In genomic region chr9:58012486-58012885, GRCm38 (mm10) we compare ENCODE assay signal across 27 mouse cellular contexts. TPM values are rescaled to one million over a fixed set of nuclear protein-coding genes. Genes with fewer than 3 reads are reported as not detected.
DNase-seq lines count a peak whose midpoint lies in the region; ATAC-seq and TF ChIP-seq lines count a peak whose summit lies in the region.
"Had no signal": no experiment of that assay in that cellular context is flagged by ENCODE, and none has a peak within 500 bp of the region (broad histone marks: within the 10 kb centered on the region; RNA-seq: fewer than 3 reads in every experiment).

No protein-coding gene starts in this region.

- H3K4me1 ChIP-seq in forebrain, embryonic 15.5 days = peaks cover 28% of the 10 kb centered on the region
- H3K4me1 ChIP-seq in forebrain, embryonic 14.5 days (ENCODE audit: control insufficient read depth, insufficient read depth, low read length) = peaks cover 18% of the 10 kb centered on the region

- no peak overlapping the region for H3K4me3 ChIP-seq in forebrain, embryonic 15.5 days
- H3K4me3 ChIP-seq in forebrain, embryonic 14.5 days (ENCODE audit: low read depth, low read length) = no peak overlapping the region
- no peak overlapping the region for H3K4me3 ChIP-seq in myocyte
- H3K4me3 ChIP-seq: erythroblast, embryonic 14.5 days; gastrocnemius, adult 2 months; heart, adult 2 months; heart, embryonic 13.5 days; kidney, embryonic 15.5 days; midbrain, embryonic 13.5 days had no signal

- no peak overlapping the region for H3K4me2 ChIP-seq in forebrain, embryonic 15.5 days (replicated peaks)
- no peak overlapping the region for H3K4me2 ChIP-seq in forebrain, embryonic 14.5 days (ENCODE audit: low read length)
- H3K4me2 ChIP-seq in myocyte (ENCODE audit: low read depth) = peak overlapping the region; percentile 53
- H3K4me2 ChIP-seq: heart, embryonic 13.5 days; hindbrain, embryonic 14.5 days; kidney, embryonic 15.5 days; midbrain, embryonic 13.5 days had no signal

- peak overlapping the region; percentile 40; the same call in 1 of the 2 replicates for H3K27ac ChIP-seq in forebrain, embryonic 15.5 days (replicated peaks)
- no peak overlapping the region for H3K27ac ChIP-seq in forebrain, embryonic 14.5 days (ENCODE audit: low read depth, low read length)
- H3K27ac ChIP-seq: gastrocnemius, adult 2 months; heart, adult 2 months; heart, embryonic 13.5 days; hindbrain, embryonic 14.5 days; kidney, embryonic 15.5 days; liver, embryonic 14.5 days; macrophage; midbrain, embryonic 13.5 days had no signal

- H3K79me2 ChIP-seq in myocyte (ENCODE audit: control insufficient read depth, insufficient read depth) = no peaks in the 10 kb centered on the region

- no peaks in the 10 kb centered on the region for H3K27me3 ChIP-seq in forebrain, embryonic 15.5 days
- no peaks in the 10 kb centered on the region for H3K27me3 ChIP-seq in forebrain, embryonic 14.5 days (replicated peaks; ENCODE audit: control insufficient read depth, insufficient read depth, low read length)
- H3K27me3 ChIP-seq in myocyte (ENCODE audit: control insufficient read depth, insufficient read depth, insufficient read length) = no peaks in the 10 kb centered on the region
- H3K27me3 ChIP-seq: midbrain, embryonic 13.5 days had no signal

- H3ac ChIP-seq in myocyte (ENCODE audit: control insufficient read depth, insufficient read length) = no peak overlapping the region

- no peak overlapping the region for H3K9ac ChIP-seq in forebrain, embryonic 15.5 days (replicated peaks)
- no peak overlapping the region for H3K9ac ChIP-seq in forebrain, embryonic 14.5 days (ENCODE audit: low read length)
- H3K9ac ChIP-seq: heart, embryonic 13.5 days; hindbrain, embryonic 14.5 days; kidney, embryonic 15.5 days; liver, embryonic 14.5 days; midbrain, embryonic 13.5 days had no signal

- no peak for TF ChIP-seq POLR2A in myocyte (IDR thresholded peaks at IDR 0.05; ENCODE audit: insufficient read length, low read depth)

- WGBS in forebrain, embryonic 15.5 days = 68% methylated on average over 2 of the region's 2 CpGs
- 73% methylated on average over 2 of the region's 2 CpGs for WGBS in forebrain, embryonic 14.5 days

- DNase-seq in adrenal gland, adult 8-10 months = peak; percentile 68
- DNase-seq in adrenal gland, postnatal 10 days = no peak
- no peak for DNase-seq in forebrain, embryonic 14.5 days (ENCODE audit: low spot score)
- DNase-seq in 416B (ENCODE audit: low read depth) = peak; percentile 46
- no peak for DNase-seq in gastrocnemius, adult 8-10 months (ENCODE audit: low spot score in 2 of 2)
- DNase-seq: B cell, adult 2 months; cerebellum, adult 2 months; gastrocnemius, adult 2 months; heart, adult 2 months; heart, postnatal 10 days; liver; lung, adult 2 months; lung, postnatal 10 days; thymus, adult 2 months; thymus, postnatal 36 days had no signal

- H3K36me3 ChIP-seq in forebrain, embryonic 15.5 days = no peaks in the 10 kb centered on the region
- H3K36me3 ChIP-seq in forebrain, embryonic 14.5 days (ENCODE audit: control insufficient read depth, insufficient read depth, low read length) = no peaks in the 10 kb centered on the region
- no peaks in the 10 kb centered on the region for H3K36me3 ChIP-seq in myocyte (ENCODE audit: control insufficient read depth, insufficient read depth)
- H3K36me3 ChIP-seq: heart, embryonic 13.5 days; kidney, embryonic 15.5 days; midbrain, embryonic 13.5 days had no signal

- no peaks in the 10 kb centered on the region for H3K9me3 ChIP-seq in forebrain, embryonic 15.5 days
- no peaks in the 10 kb centered on the region for H3K9me3 ChIP-seq in forebrain, embryonic 14.5 days (replicated peaks; ENCODE audit: control insufficient read depth, low read length)
- H3K9me3 ChIP-seq: heart, embryonic 13.5 days; kidney, embryonic 15.5 days; midbrain, embryonic 13.5 days had no signal

- no peak for ATAC-seq in forebrain, embryonic 15.5 days (replicated peaks)
- no peak for ATAC-seq in forebrain, embryonic 14.5 days
- ATAC-seq: intestine, postnatal 0 days; midbrain, embryonic 13.5 days had no signal

TF ChIP-seq in myocyte, 11 proteins besides CTCF, POLR2A, EP300 and RAD21:
- TF ChIP-seq REST (IDR thresholded peaks at IDR 0.05; ENCODE audit: insufficient read depth, insufficient read length) = no peak
- TF ChIP-seq E2F4 (IDR thresholded peaks at IDR 0.05; ENCODE audit: insufficient read depth) = no peak
- no peak for TF ChIP-seq MAX (IDR thresholded peaks at IDR 0.05; ENCODE audit: low read depth)
- TF ChIP-seq CEBPB (IDR thresholded peaks at IDR 0.05; ENCODE audit: insufficient read depth, poor library complexity, severe bottlenecking) = no peak
- no peak for TF ChIP-seq USF1 (IDR thresholded peaks at IDR 0.05; ENCODE audit: low read depth)
- TF ChIP-seq TCF3 (IDR thresholded peaks at IDR 0.05; ENCODE audit: insufficient read length, low read depth) = no peak

RNA-seq across cellular contexts. Expression of gene Cyp11a1, which starts 6.3 kb away (rescaled TPM):
- 1,000 to 10,000 TPM; 7,138 to 8,839 (median 8,155) TPM for total RNA-seq in adrenal gland, adult 8-10 months (2022)
- 1,000 to 10,000 TPM; 1,564 to 1,873 TPM for total RNA-seq in adrenal gland, postnatal 10 days (2021)
- 0.31 and 0.45 TPM in 2 replicates for polyA plus RNA-seq in forebrain, embryonic 15.5 days (2015; fragmentation: Nextera tagmentation; extraction: Ambion mirVana)
- 0.15 and 0.54 TPM in 2 replicates for polyA plus RNA-seq in forebrain, embryonic 14.5 days (2014; fragmentation: Nextera tagmentation; extraction: Ambion mirVana)
- polyA plus RNA-seq in myocyte (2012; fragmentation: generic; extraction: Trizol) = 0.11 TPM
- total RNA-seq in gastrocnemius, adult 8-10 months (2022) = 1 to 10 TPM in 1 of 4 experiments, under 1 TPM in 1, not detected in 2; 0.27 to 1.3 TPM
- total RNA-seq: megakaryocyte-erythroid progenitor cell, adult 5-6 weeks had no signal
- polyA plus RNA-seq: macrophage had no signal

RNA-seq across cellular contexts. Expression of gene Stra6, which starts 51.1 kb away (rescaled TPM):
- 1 to 10 TPM; 1.0 to 2.6 (median 2.2) TPM for total RNA-seq in adrenal gland, adult 8-10 months (2022)
- 1 to 10 TPM; 1.1 to 1.3 TPM for total RNA-seq in adrenal gland, postnatal 10 days (2021)
- polyA plus RNA-seq in forebrain, embryonic 15.5 days (2015; fragmentation: Nextera tagmentation; extraction: Ambion mirVana) = 8.7 and 10.8 TPM in 2 replicates
- 9.9 and 11.1 TPM in 2 replicates for polyA plus RNA-seq in forebrain, embryonic 14.5 days (2014; fragmentation: Nextera tagmentation; extraction: Ambion mirVana)
- 0.64 TPM for polyA plus RNA-seq in myocyte (2012; fragmentation: generic; extraction: Trizol)
- total RNA-seq in gastrocnemius, adult 8-10 months (2022) = under 1 TPM in 3 of 4 experiments, not detected in 1; 0.10 to 0.43 (median 0.19) TPM
- total RNA-seq: hematopoietic stem cell, adult 5-6 weeks; megakaryocyte-erythroid progenitor cell, adult 5-6 weeks had no signal
- polyA plus RNA-seq: erythroblast, embryonic 14.5 days; macrophage had no signal

Comparison
In these comparisons a context has a peak if more than half of its experiments do, and no peak if none do; other contexts are left out.
1. DNase-seq: peak in adrenal gland, adult 8-10 months (single experiment) and 416B (single experiment); none in adrenal gland, postnatal 10 days (single experiment), forebrain, embryonic 14.5 days (single experiment) and gastrocnemius, adult 8-10 months (0 of 2).
2. RNA of gene Cyp11a1, which starts 6.3 kb away (total RNA-seq): 7,138 to 8,839 TPM in adrenal gland, adult 8-10 months and 1,564 to 1,873 TPM in adrenal gland, postnatal 10 days; 0.27 to 1.3 TPM in gastrocnemius, adult 8-10 months; every median in the first group is over 100 times any median in the second.